Mouse (Mus musculus): ENCODE data around the gene Slc28a1. TPM values are rescaled to one million over a fixed set of nuclear protein-coding genes. Genes with fewer than 3 reads are reported as not detected.
A peak's percentile ranks its signal among the peaks of the same experiment; 100 is the strongest.

The Slc28a1 gene
- total RNA-seq, 2 experiments from 2014 or later = not detected

GRCm38 (mm10) chr7:81211760-81212159 lies 97.2 kb downstream of the Slc28a1 start:
- DNase-seq (ENCODE audit: low spot score in 2 of 2) = no peak

GRCm38 (mm10) chr7:81212261-81212681 lies 97.7 kb downstream of the Slc28a1 start:
- DNase-seq (ENCODE audit: low spot score in 2 of 2) = no peak

GRCm38 (mm10) chr7:81212697-81213346 lies 98.2 kb downstream of the Slc28a1 start:
- peak; percentile 73 for DNase-seq (ENCODE audit: low spot score in 2 of 2)

GRCm38 (mm10) chr7:81213347-81214152 lies 99.0 kb downstream of the Slc28a1 start, which contains the start of gene Pde8a:
Gene Pde8a, plus strand, starts transcription at chr7:81213596.
- DNase-seq (ENCODE audit: low spot score in 2 of 2) = no peak

- no peak for DNase-seq (ENCODE audit: low spot score in 2 of 2)
Observed at GRCm38 (mm10) chr7:81214153-81214907, 99.7 kb downstream of the Slc28a1 start.

GRCm38 (mm10) chr7:81215950-81216349 lies 101.4 kb downstream of the Slc28a1 start:
- DNase-seq (ENCODE audit: low spot score in 2 of 2) = no peak

- DNase-seq (ENCODE audit: low spot score in 2 of 2) = no peak
Observed at GRCm38 (mm10) chr7:81219321-81219720, 104.7 kb downstream of the Slc28a1 start.

Other genes with a start within 250 kb of the Slc28a1 start
- 10 to 100 TPM; 24.6 to 30.3 TPM for gene Wdr73, start 213.5 kb upstream of the Slc28a1 start, total RNA-seq (2021)
- gene Nmb, start 209.7 kb upstream of the Slc28a1 start, total RNA-seq (2021) = 10 to 100 TPM in 1 of 2 experiments, 1 to 10 TPM in 1; 9.6 to 11.8 TPM
- 10 to 100 TPM; 58.7 to 66.9 TPM for gene Sec11a, start 167.0 kb upstream of the Slc28a1 start, total RNA-seq (2021)
- 10 to 100 TPM; 25.4 to 26.0 TPM for gene Zfp592, start 121.1 kb upstream of the Slc28a1 start, total RNA-seq (2021)
- gene Alpk3, start 57.2 kb upstream of the Slc28a1 start, total RNA-seq (2021) = 1 to 10 TPM in 1 of 2 experiments, under 1 TPM in 1; 0.86 to 1.4 TPM
- 1 to 10 TPM; 2.7 to 3.1 TPM for gene Pde8a, start 98.8 kb downstream of the Slc28a1 start, total RNA-seq (2021)
- gene Rps17, start 230.5 kb downstream of the Slc28a1 start, total RNA-seq (2021) = 100 to 1,000 TPM; 554 to 595 TPM

Data from layer of hippocampus, postnatal 14 days (tissue).